Mouse (Mus musculus): ENCODE measurements around the gene Cnot6. TPM values are rescaled to one million over a fixed set of nuclear protein-coding genes. Genes with fewer than 3 reads are reported as not detected.

Cnot6 gene
- polyA plus RNA-seq, 1 experiment: 10.8 TPM

GRCm38 (mm10) chr11:49652401-49653078 is 60.0 kb downstream of the Cnot6 start:
- H3K4me1 ChIP-seq (ENCODE audit: control insufficient read depth, insufficient read depth, insufficient read length, low read length): peaks cover 2% of the 10 kb centered on the region; the same call in 1 of the 2 replicates
- no peak overlapping the region for H3K27ac ChIP-seq (replicated peaks; ENCODE audit: low read depth, low read length)
- H3K4me3 ChIP-seq (ENCODE audit: insufficient read depth, low read depth, low read length): peak overlapping the region; percentile 31; the same call in 1 of the 2 replicates

- H3K27ac ChIP-seq (replicated peaks; ENCODE audit: low read depth, low read length): no peak overlapping the region
- H3K4me3 ChIP-seq (ENCODE audit: insufficient read depth, low read depth, low read length): no peak overlapping the region
- H3K4me1 ChIP-seq (ENCODE audit: control insufficient read depth, insufficient read depth, insufficient read length, low read length): peaks cover 2% of the 10 kb centered on the region; the same call in 1 of the 2 replicates
Observed at GRCm38 (mm10) chr11:49651762-49652322, 60.7 kb downstream of the Cnot6 start.

GRCm38 (mm10) chr11:49650994-49651761 is 61.3 kb downstream of the Cnot6 start:
- peaks cover 2% of the 10 kb centered on the region; the same call in 1 of the 2 replicates for H3K4me1 ChIP-seq (ENCODE audit: control insufficient read depth, insufficient read depth, insufficient read length, low read length)
- H3K27ac ChIP-seq (replicated peaks; ENCODE audit: low read depth, low read length): no peak overlapping the region
- no peak overlapping the region for H3K4me3 ChIP-seq (ENCODE audit: insufficient read depth, low read depth, low read length)

- H3K27ac ChIP-seq (replicated peaks; ENCODE audit: low read depth, low read length): no peak overlapping the region
- H3K4me1 ChIP-seq (ENCODE audit: control insufficient read depth, insufficient read depth, insufficient read length, low read length): peaks cover 2% of the 10 kb centered on the region; the same call in 1 of the 2 replicates
- H3K4me3 ChIP-seq (ENCODE audit: insufficient read depth, low read depth, low read length): no peak overlapping the region
Observed at GRCm38 (mm10) chr11:49650113-49650993, 62.2 kb downstream of the Cnot6 start.

- no peak overlapping the region for H3K27ac ChIP-seq (replicated peaks; ENCODE audit: low read depth, low read length)
- no peak overlapping the region for H3K4me3 ChIP-seq (ENCODE audit: insufficient read depth, low read depth, low read length)
- H3K4me1 ChIP-seq (ENCODE audit: control insufficient read depth, insufficient read depth, insufficient read length, low read length): 0 out of 2 replicates have a peak, but pooled peaks cover 2% of the 10 kb centered on the region
Observed at GRCm38 (mm10) chr11:49645677-49646076, 66.8 kb downstream of the Cnot6 start.

- Histone ChIP-seq H3K27ac (replicated peaks; ENCODE audit: low read depth, low read length) (no peak overlapping the region), H3K4me1 (ENCODE audit: control insufficient read depth, insufficient read depth, insufficient read length, low read length) (peaks cover 13% of the 10 kb centered on the region), H3K4me3 (ENCODE audit: insufficient read depth, low read depth, low read length) (no peak overlapping the region)
Observed at GRCm38 (mm10) chr11:49636449-49636848, 76.1 kb downstream of the Cnot6 start.

- no peak overlapping the region for H3K4me3 ChIP-seq (ENCODE audit: insufficient read depth, low read depth, low read length)
- H3K4me1 ChIP-seq (ENCODE audit: control insufficient read depth, insufficient read depth, insufficient read length, low read length): peaks cover 14% of the 10 kb centered on the region
- no peak overlapping the region for H3K27ac ChIP-seq (replicated peaks; ENCODE audit: low read depth, low read length)
Observed at GRCm38 (mm10) chr11:49635671-49636070, 76.9 kb downstream of the Cnot6 start.

- Histone ChIP-seq H3K4me3 (ENCODE audit: insufficient read depth, low read depth, low read length) (no peak overlapping the region), H3K4me1 (ENCODE audit: control insufficient read depth, insufficient read depth, insufficient read length, low read length) (peaks cover 14% of the 10 kb centered on the region), H3K27ac (replicated peaks; ENCODE audit: low read depth, low read length) (no peak overlapping the region)
Observed at GRCm38 (mm10) chr11:49634101-49634500, 78.4 kb downstream of the Cnot6 start.

- H3K4me1 ChIP-seq (ENCODE audit: control insufficient read depth, insufficient read depth, insufficient read length, low read length): peaks cover 14% of the 10 kb centered on the region
- H3K27ac ChIP-seq (replicated peaks; ENCODE audit: low read depth, low read length): peak overlapping the region; percentile 25
- no peak overlapping the region for H3K4me3 ChIP-seq (ENCODE audit: insufficient read depth, low read depth, low read length)
Observed at GRCm38 (mm10) chr11:49632256-49632655, 80.3 kb downstream of the Cnot6 start.

GRCm38 (mm10) chr11:49631154-49631553 is 81.4 kb downstream of the Cnot6 start:
- no peak overlapping the region for H3K4me3 ChIP-seq (ENCODE audit: insufficient read depth, low read depth, low read length)

GRCm38 (mm10) chr11:49626748-49627147 is 85.8 kb downstream of the Cnot6 start:
- no peak overlapping the region for H3K27ac ChIP-seq (replicated peaks; ENCODE audit: low read depth, low read length)

More at GRCm38 (mm10) chr11:49631154-49631553, 81.4 kb downstream of the Cnot6 start:
- Histone ChIP-seq H3K27ac (replicated peaks; ENCODE audit: low read depth, low read length) (no peak overlapping the region), H3K4me1 (ENCODE audit: control insufficient read depth, insufficient read depth, insufficient read length, low read length) (peaks cover 14% of the 10 kb centered on the region)

GRCm38 (mm10) chr11:49625863-49626262 is 86.7 kb downstream of the Cnot6 start:
- peaks cover 8% of the 10 kb centered on the region; the same call in 1 of the 2 replicates for H3K4me1 ChIP-seq (ENCODE audit: control insufficient read depth, insufficient read depth, insufficient read length, low read length)
- no peak overlapping the region for H3K27ac ChIP-seq (replicated peaks; ENCODE audit: low read depth, low read length)
- H3K4me3 ChIP-seq (ENCODE audit: insufficient read depth, low read depth, low read length): no peak overlapping the region

More at GRCm38 (mm10) chr11:49626748-49627147, 85.8 kb downstream of the Cnot6 start:
- Histone ChIP-seq H3K4me1 (ENCODE audit: control insufficient read depth, insufficient read depth, insufficient read length, low read length) (peaks cover 11% of the 10 kb centered on the region), H3K4me3 (ENCODE audit: insufficient read depth, low read depth, low read length) (no peak overlapping the region)

GRCm38 (mm10) chr11:49624156-49624555 is 88.4 kb downstream of the Cnot6 start:
- no peak overlapping the region for H3K4me3 ChIP-seq (ENCODE audit: insufficient read depth, low read depth, low read length)
- H3K4me1 ChIP-seq (ENCODE audit: control insufficient read depth, insufficient read depth, insufficient read length, low read length): peaks cover 9% of the 10 kb centered on the region; the same call in 1 of the 2 replicates
- no peak overlapping the region for H3K27ac ChIP-seq (replicated peaks; ENCODE audit: low read depth, low read length)

GRCm38 (mm10) chr11:49621953-49622352 is 90.6 kb downstream of the Cnot6 start:
- Histone ChIP-seq H3K27ac (replicated peaks; ENCODE audit: low read depth, low read length) (no peak overlapping the region), H3K4me3 (ENCODE audit: insufficient read depth, low read depth, low read length) (no peak overlapping the region), H3K4me1 (ENCODE audit: control insufficient read depth, insufficient read depth, insufficient read length, low read length) (peaks cover 18% of the 10 kb centered on the region; the same call in 1 of the 2 replicates)

All from brown adipose tissue, adult 24 weeks (tissue).